Mouse (Mus musculus) liver, postnatal 0 days (tissue): ENCODE measurements around the gene Ksr2.

Source experiments
- CTCF ChIP-seq: sonication (generic); IDR thresholded peaks from 2 replicates; pipeline ENCODE4 v1.5.1; 2016; ENCODE audit warnings: antibody characterized with exemption, low read depth
- EP300 ChIP-seq: IDR thresholded peaks from 2 replicates; pipeline ENCODE4 v1.6.1; 2016; ENCODE audit warnings: antibody characterized with exemption, low read depth, mild to moderate bottlenecking

GRCm38 (mm10) chr5:117596803-117597202 is 183.0 kb downstream of the Ksr2 start:
- TF ChIP-seq CTCF (no peak), EP300 (no peak)
